Mouse (Mus musculus) ES-E14 (cell line): ENCODE results near the gene Kalrn.

Experiments
- CHD2 ChIP-seq: IDR thresholded peaks from 2 replicates; pipeline ENCODE4 v1.6.1; 2014; ENCODE audit warnings: mild to moderate bottlenecking, low read depth, low read length, inconsistent platforms
- HCFC1 ChIP-seq: IDR thresholded peaks from 2 replicates; pipeline ENCODE4 v1.6.1; 2012; ENCODE audit warnings: low read length, inconsistent platforms, borderline replicate concordance; ENCODE audit not compliant: insufficient read depth
- ZNF384 ChIP-seq: IDR thresholded peaks from 2 replicates; pipeline ENCODE4 v1.6.1; 2012; ENCODE audit warnings: low read depth, low read length, inconsistent platforms

DNA sequence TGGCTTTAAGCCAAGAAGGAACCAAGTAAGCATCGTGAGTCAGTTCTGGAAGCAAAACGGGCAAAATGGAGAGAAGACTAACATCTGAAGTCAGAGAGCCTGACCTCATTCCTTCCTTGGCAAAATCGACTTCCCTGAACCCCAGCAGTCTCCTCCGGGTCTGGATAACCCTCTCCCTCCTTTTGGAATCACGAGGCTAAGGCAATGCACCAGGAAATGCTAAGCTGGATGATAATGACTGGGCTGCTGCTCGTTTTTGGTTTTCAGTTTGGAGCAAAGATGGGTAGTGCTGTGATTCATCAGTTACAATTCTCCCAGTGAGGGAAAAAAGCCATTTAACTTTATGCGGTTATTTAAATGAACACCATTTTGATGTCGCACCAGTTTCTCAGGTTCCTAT is 344.0 kb downstream of the Kalrn start:
- TF ChIP-seq CHD2 (no peak), HCFC1 (no peak), ZNF384 (no peak)
